Mouse (Mus musculus) cortical plate, adult 2 months (tissue): ENCODE data around the gene Iqch.

Experiments
- CTCF ChIP-seq: fragments of 200-500 bp; IDR thresholded peaks from 2 replicates; pipeline ENCODE4 v1.5.1; 2011; ENCODE audit warnings: mild to moderate bottlenecking, control low read depth, low read length; ENCODE audit not compliant: insufficient read depth; ENCODE audit errors: extremely low read depth
- POLR2A ChIP-seq: fragments of 200-500 bp; IDR thresholded peaks from 2 replicates; pipeline ENCODE4 v1.6.1; 2011; ENCODE audit warnings: mild to moderate bottlenecking, low read length, control low read depth; ENCODE audit not compliant: insufficient read depth; ENCODE audit errors: extremely low read depth

- TF ChIP-seq CTCF (no peak), POLR2A (no peak)
Observed at GRCm38 (mm10) chr9:63537489-63537888, 64.8 kb downstream of the Iqch start.
